Mouse (Mus musculus) adrenal gland, adult 18-20 months (tissue): ENCODE data around the gene Ghrh. TPM values are rescaled to one million over a fixed set of nuclear protein-coding genes. Genes with fewer than 3 reads are reported as not detected.
"Not testable (repeated sequence)": the region's sequence is repeated elsewhere in the genome, so short reads cannot be mapped to it uniquely, and the experiment has no call there.

Experiments used
- DNase-seq, 2 experiments: peaks; one replicate each; pipeline ENCODE4 v3.0.0; 2021 to 2022; ENCODE audit warnings: low spot score in 2 of 2
- long read RNA-seq, 2 experiments: library from polyadenylated mRNA; stranded (forward); transcript quantifications; one replicate each; pipeline ENCODE4 v2.0.0; 2021
- total RNA-seq, 2 experiments: library from RNA; stranded (reverse); gene quantifications; 1 replicate in 1 of 2; 2 replicates in 1 of 2; pipeline ENCODE4 v1.2.3; 2021

The Ghrh gene
- total RNA-seq, result not detected
- long read RNA-seq, experiment 1, result 0 reads
- long read RNA-seq, experiment 2, result 0 reads

- no peak for DNase-seq
Measured at GRCm38 (mm10) chr2:157347361-157348159, at the start of gene Ghrh. Gene Ghrh, minus strand, starts transcription at chr2:157347506.

- DNase-seq, result no peak
Measured at GRCm38 (mm10) chr2:157395960-157396359, 48.7 kb upstream of the Ghrh start.

GRCm38 (mm10) chr2:157395371-157395770 is 48.1 kb upstream of the Ghrh start:
- DNase-seq, result no peak

GRCm38 (mm10) chr2:157394868-157395267 is 47.6 kb upstream of the Ghrh start:
- no peak for DNase-seq

- no peak for DNase-seq
Measured at GRCm38 (mm10) chr2:157393549-157393948, 46.2 kb upstream of the Ghrh start.

GRCm38 (mm10) chr2:157392331-157392730 is 45.0 kb upstream of the Ghrh start:
- no peak for DNase-seq

GRCm38 (mm10) chr2:157389591-157389921 is 42.2 kb upstream of the Ghrh start:
- no peak for DNase-seq

GRCm38 (mm10) chr2:157388901-157389590 is 41.7 kb upstream of the Ghrh start:
- DNase-seq, result not testable (repeated sequence)

GRCm38 (mm10) chr2:157384836-157385235 is 37.5 kb upstream of the Ghrh start:
- DNase-seq, result no peak

- no peak for DNase-seq
Measured at GRCm38 (mm10) chr2:157376995-157377394, 29.7 kb upstream of the Ghrh start.

GRCm38 (mm10) chr2:157375794-157376757 is 28.8 kb upstream of the Ghrh start:
- DNase-seq, result no peak

- no peak for DNase-seq
Measured at GRCm38 (mm10) chr2:157375051-157375450, 27.7 kb upstream of the Ghrh start.

GRCm38 (mm10) chr2:157373681-157374080 is 26.4 kb upstream of the Ghrh start:
- no peak for DNase-seq

- no peak for DNase-seq
Measured at GRCm38 (mm10) chr2:157371696-157372095, 24.4 kb upstream of the Ghrh start.

- no peak for DNase-seq
Measured at GRCm38 (mm10) chr2:157367991-157368390, 20.7 kb upstream of the Ghrh start.

- peak; percentile 99 for DNase-seq
Measured at GRCm38 (mm10) chr2:157367184-157367893, 20.0 kb upstream of the Ghrh start, which contains the start of gene Manbal. Gene Manbal, plus strand, starts transcription at chr2:157367594.

- no peak for DNase-seq
Measured at GRCm38 (mm10) chr2:157366762-157367161, 19.5 kb upstream of the Ghrh start.

GRCm38 (mm10) chr2:157363031-157363430 is 15.7 kb upstream of the Ghrh start:
- no peak for DNase-seq

- no peak for DNase-seq
Measured at GRCm38 (mm10) chr2:157360028-157360427, 12.7 kb upstream of the Ghrh start.

GRCm38 (mm10) chr2:157354106-157354505 is 6.8 kb upstream of the Ghrh start:
- no peak for DNase-seq

GRCm38 (mm10) chr2:157353183-157353582 is 5.9 kb upstream of the Ghrh start:
- DNase-seq, result no peak
